Mouse (Mus musculus) liver, embryonic 16.5 days (tissue): ENCODE data around the gene Sco1. TPM values are rescaled to one million over a fixed set of nuclear protein-coding genes. Genes with fewer than 3 reads are reported as not detected.
"Not testable (repeated sequence)": the region's sequence is repeated elsewhere in the genome, so short reads cannot be mapped to it uniquely, and the experiment has no call there.

Experiments
- ATAC-seq: fragments of 200-750 bp; cut with Nextera tagmentation; 2 replicates; pipeline ENCODE4 v1.8.0; 2017; ENCODE audit warnings: low read depth, mild to moderate bottlenecking, moderate number of reproducible peaks, moderate library complexity
- H3K27ac ChIP-seq: fragments of 300-500 bp; sonication (generic); 2 replicates; pipeline ENCODE4 v1.5.1; 2014; ENCODE audit warnings: mild to moderate bottlenecking, low read length
- H3K27me3 ChIP-seq: fragments of 300-500 bp; sonication (generic); 2 replicates; pipeline ENCODE4 v1.6.1; 2014; ENCODE audit warnings: low read depth, low read length, mixed read lengths; ENCODE audit not compliant: control insufficient read depth, insufficient read depth
- H3K36me3 ChIP-seq: fragments of 300-500 bp; sonication (generic); 2 replicates; pipeline ENCODE4 v1.6.1; 2014; ENCODE audit warnings: mild to moderate bottlenecking; ENCODE audit not compliant: control insufficient read depth, insufficient read depth
- H3K4me1 ChIP-seq: fragments of 300-500 bp; sonication (generic); 2 replicates; pipeline ENCODE4 v1.6.1; 2014; ENCODE audit warnings: low read depth, low read length, mixed read lengths; ENCODE audit not compliant: control insufficient read depth
- H3K4me2 ChIP-seq: fragments of 300-500 bp; sonication (generic); 2 replicates; pipeline ENCODE4 v1.6.1; 2014; ENCODE audit warnings: low read depth, low read length, mixed read lengths
- H3K4me3 ChIP-seq: fragments of 300-500 bp; sonication (generic); 2 replicates; pipeline ENCODE4 v1.5.1; 2014; ENCODE audit warnings: low read depth, mild to moderate bottlenecking, low read length
- H3K9ac ChIP-seq: fragments of 300-500 bp; sonication (generic); 2 replicates; pipeline ENCODE4 v1.6.1; 2014; ENCODE audit warnings: low read depth, low read length
- H3K9me3 ChIP-seq: fragments of 300-500 bp; sonication (generic); replicated peaks from 2 replicates; pipeline ENCODE4 v1.6.1; 2016; ENCODE audit warnings: low read length; ENCODE audit not compliant: control insufficient read depth
- WGBS: fragments of 180-500 bp; shearing (Covaris S2); extraction: QIAGEN DNeasy Blood & Tissue Kit; methylation state at CpG from one replicate; pipeline ENCODE4 v1.1.7; 2014; ENCODE audit not compliant: insufficient replicate concordance; 5-methylcytosine and 5-hydroxymethylcytosine counted together
- polyA plus RNA-seq: library from polyadenylated mRNA; unstranded; fragments of >200 nt; fragmentation: Nextera tagmentation; extraction: Ambion mirVana; gene quantifications from 2 replicates; pipeline ENCODE4 v1.2.1, GENCODE M21; 2015

The Sco1 gene
- polyA plus RNA-seq, 1 experiment from 2014 or later, result 5.5 TPM

DNA sequence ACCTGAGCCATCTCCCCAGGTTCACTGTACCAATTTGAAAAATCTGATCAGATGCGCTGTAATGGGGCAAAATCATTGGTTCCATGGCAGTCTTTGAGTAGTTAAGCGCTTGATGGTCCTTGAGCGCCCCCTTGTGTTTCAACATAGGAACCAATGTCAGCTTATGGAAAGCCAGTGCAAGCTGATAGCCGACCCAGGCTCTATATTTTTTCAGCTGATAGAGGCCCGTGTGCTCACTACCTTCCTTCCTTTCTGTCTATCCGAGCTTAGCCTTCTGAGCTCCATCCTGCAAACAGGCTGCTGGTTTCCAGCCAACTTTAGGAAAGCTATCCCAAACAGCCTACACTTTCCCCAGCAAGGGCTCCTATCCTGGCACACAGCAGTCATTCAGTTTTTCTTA is 33.0 kb downstream of the Sco1 start:
- Histone ChIP-seq H3K27ac (no peak overlapping the region), H3K4me1 (no peaks in the 10 kb centered on the region), H3K9me3 (no peaks in the 10 kb centered on the region), H3K36me3 (no peaks in the 10 kb centered on the region), H3K27me3 (peaks cover 13% of the 10 kb centered on the region), H3K4me2 (no peak overlapping the region), H3K9ac (no peak overlapping the region), H3K4me3 (no peak overlapping the region)
- 1% methylated on average over 6 of the region's 6 CpGs for WGBS
- ATAC-seq, result no peak

DNA sequence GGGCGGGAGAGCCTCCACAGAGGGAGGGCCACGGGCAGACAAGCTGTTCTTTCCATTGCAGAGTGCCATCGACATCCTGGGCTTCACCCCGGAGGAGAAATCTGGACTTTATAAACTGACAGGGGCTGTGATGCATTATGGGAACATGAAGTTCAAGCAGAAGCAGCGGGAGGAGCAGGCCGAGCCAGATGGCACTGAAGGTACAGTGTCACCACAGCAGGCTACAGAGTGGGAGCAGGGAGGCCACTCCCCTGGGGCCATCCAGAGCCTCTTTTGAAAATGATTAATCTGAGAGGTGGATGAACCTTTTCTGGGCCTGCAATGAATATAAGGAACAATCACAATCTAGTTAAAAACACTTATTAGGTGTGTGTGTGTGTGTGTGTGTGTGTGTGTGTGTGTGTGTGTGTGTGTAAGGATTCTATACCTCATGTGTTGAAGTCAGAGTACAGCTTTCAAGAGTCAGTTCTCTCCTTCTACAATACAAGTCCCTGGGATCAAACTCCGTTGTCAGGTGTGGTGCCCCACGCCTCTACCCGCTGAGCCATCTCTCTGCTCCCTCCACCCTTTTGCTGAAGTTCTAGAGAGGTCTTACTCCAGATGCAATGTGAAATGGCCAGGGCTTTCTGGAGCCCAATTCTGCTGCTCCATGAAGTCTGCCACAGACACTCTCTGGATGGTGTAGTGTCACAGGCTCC is 34.1 kb downstream of the Sco1 start:
- Histone ChIP-seq H3K4me1 (no peaks in the 10 kb centered on the region), H3K27me3 (peaks cover 13% of the 10 kb centered on the region), H3K27ac (no peak overlapping the region), H3K9me3 (no peaks in the 10 kb centered on the region), H3K4me3 (no peak overlapping the region), H3K36me3 (no peaks in the 10 kb centered on the region), H3K4me2 (no peak overlapping the region), H3K9ac (no peak overlapping the region)
- whole genome bisulfite sequencing, result 54% methylated on average over 9 of the region's 9 CpGs
- ATAC-seq, result no peak

DNA sequence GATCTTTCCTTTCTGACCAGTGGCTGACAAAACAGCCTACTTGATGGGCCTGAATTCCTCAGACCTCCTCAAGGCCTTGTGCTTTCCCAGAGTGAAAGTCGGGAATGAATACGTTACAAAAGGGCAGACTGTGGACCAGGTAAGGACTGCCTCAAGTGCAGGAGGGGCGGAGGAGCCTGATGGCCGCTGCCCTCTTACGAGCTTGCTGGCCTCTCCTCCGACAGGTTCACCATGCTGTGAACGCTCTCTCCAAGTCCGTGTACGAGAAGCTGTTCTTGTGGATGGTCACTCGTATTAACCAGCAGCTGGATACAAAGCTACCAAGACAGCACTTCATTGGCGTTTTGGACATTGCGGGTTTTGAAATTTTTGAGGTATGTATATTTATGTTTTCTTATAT is 34.8 kb downstream of the Sco1 start:
- no peaks in the 10 kb centered on the region for H3K4me1 ChIP-seq
- WGBS, result 68% methylated on average over 12 of the region's 12 CpGs
- H3K9ac ChIP-seq, result no peak overlapping the region
- H3K27me3 ChIP-seq, result peaks cover 13% of the 10 kb centered on the region
- no peak for ATAC-seq
- H3K4me3 ChIP-seq, result no peak overlapping the region
- no peak overlapping the region for H3K27ac ChIP-seq
- no peaks in the 10 kb centered on the region for H3K36me3 ChIP-seq
- H3K4me2 ChIP-seq, result no peak overlapping the region
- no peaks in the 10 kb centered on the region for H3K9me3 ChIP-seq

DNA sequence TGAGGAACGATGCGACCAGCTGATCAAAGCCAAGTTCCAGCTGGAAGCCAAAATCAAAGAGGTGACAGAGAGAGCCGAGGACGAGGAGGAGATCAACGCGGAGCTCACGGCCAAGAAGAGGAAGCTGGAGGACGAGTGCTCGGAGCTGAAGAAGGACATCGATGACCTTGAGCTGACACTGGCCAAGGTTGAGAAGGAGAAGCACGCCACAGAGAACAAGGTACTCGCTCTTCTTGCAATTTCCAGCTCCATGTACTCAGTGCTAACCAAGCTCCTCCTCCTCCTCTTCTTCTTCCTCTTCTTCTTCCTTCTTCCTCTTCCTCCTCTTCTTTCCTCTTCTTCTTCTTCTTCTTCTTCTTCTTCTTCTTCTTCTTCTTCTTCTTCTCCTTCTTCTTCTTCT is 39.9 kb downstream of the Sco1 start:
- not testable (repeated sequence) for H3K27ac ChIP-seq, ATAC-seq, H3K4me2 ChIP-seq, H3K4me3 ChIP-seq, H3K36me3 ChIP-seq, H3K27me3 ChIP-seq, H3K9ac ChIP-seq, H3K9me3 ChIP-seq, H3K4me1 ChIP-seq
- WGBS, result 73% methylated on average over 12 of the region's 12 CpGs

DNA sequence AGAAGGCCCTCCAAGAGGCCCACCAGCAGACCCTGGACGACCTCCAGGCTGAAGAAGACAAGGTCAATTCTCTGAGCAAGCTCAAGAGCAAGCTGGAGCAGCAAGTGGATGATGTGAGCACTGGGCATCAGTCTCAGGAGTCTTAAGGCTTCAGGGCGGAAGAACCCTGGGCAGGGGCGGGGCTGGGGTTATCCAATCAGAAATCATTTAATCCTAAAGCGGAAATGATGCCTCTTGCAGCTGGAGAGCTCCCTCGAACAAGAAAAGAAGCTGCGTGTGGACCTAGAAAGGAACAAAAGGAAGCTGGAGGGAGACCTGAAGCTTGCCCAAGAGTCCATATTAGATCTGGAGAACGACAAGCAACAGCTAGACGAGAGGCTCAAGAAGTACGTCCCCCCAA is 40.7 kb downstream of the Sco1 start:
- no peak overlapping the region for H3K27ac ChIP-seq
- no peaks in the 10 kb centered on the region for H3K27me3 ChIP-seq
- no peak overlapping the region for H3K4me3 ChIP-seq
- no peaks in the 10 kb centered on the region for H3K36me3 ChIP-seq
- 58% methylated on average over 9 of the region's 9 CpGs for WGBS
- no peaks in the 10 kb centered on the region for H3K4me1 ChIP-seq
- H3K4me2 ChIP-seq, result no peak overlapping the region
- no peak overlapping the region for H3K9ac ChIP-seq
- ATAC-seq, result no peak
- H3K9me3 ChIP-seq, result no peaks in the 10 kb centered on the region

DNA sequence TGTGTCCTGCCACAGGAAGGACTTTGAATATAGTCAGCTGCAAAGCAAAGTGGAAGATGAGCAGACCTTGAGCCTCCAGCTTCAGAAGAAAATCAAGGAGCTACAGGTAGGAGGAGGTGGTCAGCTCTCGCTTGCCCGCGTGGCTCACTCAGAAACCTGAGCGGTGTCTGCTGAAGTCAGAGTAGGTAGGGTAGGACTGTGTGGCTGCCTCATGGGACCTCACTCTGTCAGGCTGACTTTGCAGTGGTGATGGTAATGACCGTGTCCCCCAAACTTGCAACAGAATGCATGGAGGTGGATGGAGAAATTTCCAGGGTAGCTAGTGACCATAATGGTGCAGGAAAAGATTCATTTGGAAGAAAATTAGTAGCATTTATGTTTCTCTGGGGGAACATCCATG is 41.2 kb downstream of the Sco1 start:
- H3K4me1 ChIP-seq, result no peaks in the 10 kb centered on the region
- WGBS, result 84% methylated on average over 5 of the region's 5 CpGs
- no peak overlapping the region for H3K4me3 ChIP-seq
- H3K27me3 ChIP-seq, result no peaks in the 10 kb centered on the region
- no peak for ATAC-seq
- no peak overlapping the region for H3K9ac ChIP-seq
- H3K36me3 ChIP-seq, result no peaks in the 10 kb centered on the region
- H3K9me3 ChIP-seq, result no peaks in the 10 kb centered on the region
- H3K27ac ChIP-seq, result no peak overlapping the region
- H3K4me2 ChIP-seq, result no peak overlapping the region

DNA sequence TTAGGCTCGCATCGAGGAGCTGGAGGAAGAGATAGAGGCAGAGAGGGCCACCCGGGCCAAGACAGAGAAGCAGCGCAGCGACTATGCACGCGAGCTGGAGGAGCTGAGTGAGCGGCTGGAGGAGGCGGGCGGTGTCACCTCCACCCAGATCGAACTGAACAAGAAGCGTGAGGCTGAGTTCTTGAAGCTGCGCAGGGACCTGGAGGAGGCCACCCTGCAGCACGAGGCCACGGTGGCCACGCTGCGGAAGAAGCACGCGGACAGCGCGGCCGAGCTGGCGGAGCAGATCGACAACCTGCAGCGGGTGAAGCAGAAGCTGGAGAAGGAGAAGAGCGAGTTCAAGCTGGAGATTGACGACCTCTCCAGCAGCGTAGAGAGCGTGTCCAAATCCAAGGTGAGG is 42.0 kb downstream of the Sco1 start:
- 58% methylated on average over 29 of the region's 29 CpGs for WGBS
- ATAC-seq, result no peak
- Histone ChIP-seq H3K4me3 (no peak overlapping the region), H3K4me2 (no peak overlapping the region), H3K9ac (no peak overlapping the region), H3K4me1 (no peaks in the 10 kb centered on the region), H3K27ac (no peak overlapping the region), H3K27me3 (no peaks in the 10 kb centered on the region), H3K9me3 (no peaks in the 10 kb centered on the region), H3K36me3 (no peaks in the 10 kb centered on the region)

DNA sequence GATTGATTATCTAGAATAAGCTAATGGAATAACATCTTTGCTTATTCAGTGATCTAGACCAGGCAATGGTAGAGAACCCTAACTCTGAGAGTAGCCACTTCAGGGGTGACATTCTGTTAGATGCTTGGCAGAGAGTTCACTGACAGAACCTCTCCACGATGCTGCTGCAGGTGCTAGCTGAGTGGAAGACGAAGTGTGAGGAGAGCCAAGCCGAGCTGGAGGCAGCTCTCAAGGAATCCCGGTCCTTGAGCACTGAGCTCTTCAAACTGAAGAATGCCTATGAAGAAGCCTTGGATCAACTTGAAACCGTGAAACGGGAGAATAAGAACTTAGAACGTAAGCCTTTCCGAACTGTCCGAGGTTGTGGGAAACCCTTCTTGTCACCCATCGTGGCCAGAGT is 45.2 kb downstream of the Sco1 start:
- Histone ChIP-seq H3K4me1 (no peaks in the 10 kb centered on the region), H3K27ac (no peak overlapping the region), H3K36me3 (no peaks in the 10 kb centered on the region), H3K9me3 (no peaks in the 10 kb centered on the region), H3K4me2 (no peak overlapping the region), H3K27me3 (no peaks in the 10 kb centered on the region), H3K9ac (no peak overlapping the region), H3K4me3 (no peak overlapping the region)
- ATAC-seq, result no peak
- 78% methylated on average over 10 of the region's 10 CpGs for WGBS

DNA sequence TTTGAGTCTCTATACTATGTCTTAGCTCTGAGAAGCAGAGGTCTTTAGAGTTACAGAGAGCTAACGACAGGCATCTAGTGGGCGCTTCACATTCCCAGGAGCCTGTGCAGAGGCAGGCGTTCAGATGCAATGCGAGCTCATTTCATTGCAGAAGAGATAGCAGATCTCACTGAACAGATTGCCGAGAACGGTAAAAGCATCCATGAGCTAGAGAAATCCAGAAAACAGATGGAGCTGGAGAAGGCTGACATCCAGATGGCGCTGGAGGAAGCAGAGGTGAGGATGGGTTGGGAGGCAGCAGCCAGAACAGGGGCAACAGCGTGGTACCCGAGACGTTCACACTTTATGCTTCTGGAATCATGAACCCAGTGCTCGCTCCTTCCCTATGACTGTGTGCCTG is 46.0 kb downstream of the Sco1 start:
- Histone ChIP-seq H3K36me3 (no peaks in the 10 kb centered on the region), H3K9me3 (no peaks in the 10 kb centered on the region), H3K4me1 (no peaks in the 10 kb centered on the region), H3K27ac (no peak overlapping the region), H3K4me2 (no peak overlapping the region), H3K4me3 (no peak overlapping the region), H3K9ac (no peak overlapping the region), H3K27me3 (no peaks in the 10 kb centered on the region)
- 72% methylated on average over 11 of the region's 11 CpGs for WGBS
- no peak for ATAC-seq
